Mouse (Mus musculus): ENCODE data around the gene Tmem54.
A peak's percentile ranks its signal among the peaks of the same experiment; 100 is the strongest.

The Tmem54 gene

GRCm38 (mm10) chr4:129105356-129105755 is at the start of gene Tmem54:
Gene Tmem54, plus strand, starts transcription at chr4:129105548.
- no peaks in the 10 kb centered on the region; the same call in 1 of the 2 replicates for H3K27me3 ChIP-seq (ENCODE audit: control insufficient read depth, insufficient read depth, low read length, poor library complexity, severe bottlenecking)

DNA sequence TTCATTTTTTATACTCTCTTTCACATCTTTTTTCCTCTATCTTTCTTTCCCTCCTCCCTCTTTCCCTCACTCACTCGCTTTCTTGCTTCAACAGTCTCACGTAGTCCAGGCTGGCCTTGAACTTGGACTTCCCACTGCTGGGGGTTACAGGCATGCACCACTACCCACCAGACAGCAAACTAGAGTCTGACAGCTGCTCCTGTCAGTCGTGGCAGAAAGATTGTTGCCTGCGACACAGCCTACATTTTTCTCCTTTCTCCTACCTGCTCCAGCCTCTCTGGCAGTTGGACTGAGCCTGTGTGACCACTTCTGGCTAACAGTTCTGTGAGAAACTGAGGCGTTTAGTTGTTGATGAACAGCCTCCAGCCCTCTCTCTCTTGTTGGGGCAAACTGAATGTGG is 49.8 kb upstream of the Tmem54 start:
- DNase-seq (ENCODE audit: low read depth, low spot score) = no peak

More at GRCm38 (mm10) chr4:129105356-129105755, at the start of gene Tmem54:
- no peak for DNase-seq (ENCODE audit: low read depth, low spot score)
- no peaks in the 10 kb centered on the region for H3K36me3 ChIP-seq (ENCODE audit: control insufficient read depth, insufficient read depth, low read length, poor library complexity, severe bottlenecking)

GRCm38 (mm10) chr4:129057533-129058206 is 47.7 kb upstream of the Tmem54 start:
- no peaks in the 10 kb centered on the region for H3K27me3 ChIP-seq (ENCODE audit: control insufficient read depth, insufficient read depth, low read length, poor library complexity, severe bottlenecking)
- peak; percentile 97 for DNase-seq (ENCODE audit: low read depth, low spot score)
- no peaks in the 10 kb centered on the region for H3K36me3 ChIP-seq (ENCODE audit: control insufficient read depth, insufficient read depth, low read length, poor library complexity, severe bottlenecking)

More for the DNA sequence above, 49.8 kb upstream of the Tmem54 start:
- H3K27me3 ChIP-seq (ENCODE audit: control insufficient read depth, insufficient read depth, low read length, poor library complexity, severe bottlenecking) = no peaks in the 10 kb centered on the region
- H3K36me3 ChIP-seq (ENCODE audit: control insufficient read depth, insufficient read depth, low read length, poor library complexity, severe bottlenecking) = no peaks in the 10 kb centered on the region

DNA sequence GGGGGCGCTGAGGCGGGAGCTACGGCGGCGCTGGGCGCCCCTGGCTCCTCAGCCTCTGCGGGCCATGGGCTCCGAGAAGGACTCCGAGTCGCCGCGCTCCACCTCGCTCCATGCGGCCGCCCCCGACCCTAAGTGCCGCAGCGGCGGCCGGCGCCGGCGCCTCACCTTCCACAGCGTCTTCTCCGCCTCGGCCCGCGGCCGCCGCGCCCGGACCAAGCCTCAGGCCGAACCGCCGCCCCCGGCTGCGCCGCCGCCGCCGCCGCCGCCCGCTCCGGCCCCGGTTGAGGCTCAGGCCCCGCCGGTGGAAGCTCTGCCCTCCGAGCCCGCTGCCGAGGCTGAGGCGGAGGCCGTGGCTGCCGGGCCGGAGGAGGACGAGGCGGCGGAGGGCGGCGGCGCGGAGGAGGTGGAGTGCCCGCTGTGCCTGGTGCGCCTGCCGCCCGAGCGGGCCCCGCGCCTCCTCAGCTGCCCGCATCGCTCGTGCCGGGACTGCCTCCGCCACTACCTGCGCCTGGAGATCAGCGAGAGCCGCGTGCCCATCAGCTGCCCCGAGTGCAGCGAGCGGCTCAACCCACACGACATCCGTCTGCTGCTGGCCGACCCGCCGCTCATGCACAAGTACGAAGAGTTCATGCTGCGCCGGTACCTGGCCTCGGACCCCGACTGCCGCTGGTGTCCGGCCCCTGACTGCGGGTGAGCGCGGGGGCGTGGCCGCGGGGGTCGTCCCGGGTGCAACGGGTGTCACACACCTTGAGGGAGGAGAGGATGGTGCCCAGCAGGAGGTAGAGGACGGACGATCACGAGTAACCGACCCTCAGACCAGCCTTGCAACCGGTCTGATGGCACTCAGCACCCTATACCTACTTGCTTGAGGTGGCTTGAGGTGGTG is 46.9 kb upstream of the Tmem54 start, which contains the start of gene Rnf19b:
TSS of gene Rnf19b (plus strand) at position 65 of the 886 bp plus-strand sequence.
- DNase-seq (ENCODE audit: low read depth, low spot score) = peak; percentile 54
- Histone ChIP-seq H3K36me3 (ENCODE audit: control insufficient read depth, insufficient read depth, low read length, poor library complexity, severe bottlenecking) (no peaks in the 10 kb centered on the region), H3K27me3 (ENCODE audit: control insufficient read depth, insufficient read depth, low read length, poor library complexity, severe bottlenecking) (no peaks in the 10 kb centered on the region)

DNA sequence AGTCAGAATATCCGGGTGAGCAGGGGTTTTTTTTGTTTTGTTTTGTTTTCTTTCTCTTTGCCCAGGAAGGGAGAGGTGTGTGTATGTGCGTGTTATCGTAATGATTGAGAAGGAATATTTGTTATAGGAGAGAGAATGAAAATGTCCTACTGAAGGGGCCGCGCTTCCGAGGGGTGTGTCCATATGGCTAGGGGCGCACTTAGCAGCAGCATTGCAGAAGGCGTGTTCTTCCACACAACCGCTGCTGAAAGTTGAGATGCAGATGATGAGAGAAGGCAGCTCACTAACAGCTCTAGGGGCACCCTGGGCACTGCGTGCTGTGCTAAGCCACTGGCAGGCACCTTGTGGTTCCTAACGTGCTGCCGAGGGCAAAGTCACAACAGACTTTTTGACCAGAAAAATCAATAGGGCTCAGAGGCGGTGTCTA is 46.2 kb upstream of the Tmem54 start:
- DNase-seq (ENCODE audit: low read depth, low spot score) = peak; percentile 50
- Histone ChIP-seq H3K27me3 (ENCODE audit: control insufficient read depth, insufficient read depth, low read length, poor library complexity, severe bottlenecking) (no peaks in the 10 kb centered on the region), H3K36me3 (ENCODE audit: control insufficient read depth, insufficient read depth, low read length, poor library complexity, severe bottlenecking) (no peaks in the 10 kb centered on the region)

- Histone ChIP-seq H3K36me3 (ENCODE audit: control insufficient read depth, insufficient read depth, low read length, poor library complexity, severe bottlenecking) (no peaks in the 10 kb centered on the region), H3K27me3 (ENCODE audit: control insufficient read depth, insufficient read depth, low read length, poor library complexity, severe bottlenecking) (no peaks in the 10 kb centered on the region)
- DNase-seq (ENCODE audit: low read depth, low spot score) = peak; percentile 65
Measured at GRCm38 (mm10) chr4:129059922-129060321, 45.4 kb upstream of the Tmem54 start.

- DNase-seq (ENCODE audit: low read depth, low spot score) = no peak
- Histone ChIP-seq H3K36me3 (ENCODE audit: control insufficient read depth, insufficient read depth, low read length, poor library complexity, severe bottlenecking) (no peaks in the 10 kb centered on the region), H3K27me3 (ENCODE audit: control insufficient read depth, insufficient read depth, low read length, poor library complexity, severe bottlenecking) (no peaks in the 10 kb centered on the region)
Measured at GRCm38 (mm10) chr4:129061486-129061885, 43.9 kb upstream of the Tmem54 start.

- H3K27me3 ChIP-seq (ENCODE audit: control insufficient read depth, insufficient read depth, low read length, poor library complexity, severe bottlenecking) = no peaks in the 10 kb centered on the region
- no peak for DNase-seq (ENCODE audit: low read depth, low spot score)
Measured at GRCm38 (mm10) chr4:129062281-129063075, 42.9 kb upstream of the Tmem54 start.

GRCm38 (mm10) chr4:129065688-129066236 is 39.6 kb upstream of the Tmem54 start:
- H3K27me3 ChIP-seq (ENCODE audit: control insufficient read depth, insufficient read depth, low read length, poor library complexity, severe bottlenecking) = no peaks in the 10 kb centered on the region
- H3K36me3 ChIP-seq (ENCODE audit: control insufficient read depth, insufficient read depth, low read length, poor library complexity, severe bottlenecking) = no peaks in the 10 kb centered on the region
- peak; percentile 34 for DNase-seq (ENCODE audit: low read depth, low spot score)

More at GRCm38 (mm10) chr4:129062281-129063075, 42.9 kb upstream of the Tmem54 start:
- no peaks in the 10 kb centered on the region for H3K36me3 ChIP-seq (ENCODE audit: control insufficient read depth, insufficient read depth, low read length, poor library complexity, severe bottlenecking)

DNA sequence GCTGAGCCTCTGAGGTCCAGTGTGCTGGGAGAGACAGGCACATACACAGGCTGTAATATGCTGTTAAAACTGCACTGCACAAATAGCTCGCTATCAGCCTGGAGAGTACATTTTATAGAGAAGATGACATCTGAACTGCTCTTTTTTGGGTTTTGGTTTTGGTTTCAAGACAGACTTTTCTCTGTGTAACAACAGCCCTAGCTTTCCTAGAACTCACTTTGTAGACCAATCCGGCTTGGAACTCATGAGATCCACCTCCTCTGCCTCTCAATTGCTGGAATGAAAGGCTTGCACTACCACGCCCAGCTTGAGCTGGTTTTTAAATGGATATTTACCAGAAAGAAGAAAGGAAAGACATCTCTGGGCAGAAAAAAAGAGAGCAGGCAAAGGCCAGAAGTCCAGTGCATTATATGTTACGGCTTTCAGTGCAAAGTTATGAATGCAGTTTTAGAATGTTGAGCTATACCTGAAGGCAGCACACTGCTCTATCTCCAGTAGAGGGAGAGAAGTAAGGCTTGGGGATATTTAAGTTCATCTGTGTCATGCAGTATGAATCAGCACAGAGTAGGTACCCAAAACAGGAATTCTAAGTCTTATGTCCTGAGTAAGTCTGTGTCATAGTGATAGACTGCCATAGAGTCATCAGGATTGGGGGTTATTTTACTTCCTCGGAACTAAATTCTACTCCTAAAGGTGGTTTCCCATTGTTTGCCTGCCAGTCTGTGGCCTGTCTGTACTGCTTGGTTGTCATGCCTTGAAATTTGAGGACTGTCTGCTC is 37.5 kb upstream of the Tmem54 start:
- no peak for DNase-seq (ENCODE audit: low read depth, low spot score)
- Histone ChIP-seq H3K36me3 (ENCODE audit: control insufficient read depth, insufficient read depth, low read length, poor library complexity, severe bottlenecking) (no peaks in the 10 kb centered on the region; the same call in 1 of the 2 replicates), H3K27me3 (ENCODE audit: control insufficient read depth, insufficient read depth, low read length, poor library complexity, severe bottlenecking) (no peaks in the 10 kb centered on the region)

- H3K27me3 ChIP-seq (ENCODE audit: control insufficient read depth, insufficient read depth, low read length, poor library complexity, severe bottlenecking) = no peaks in the 10 kb centered on the region
- H3K36me3 ChIP-seq (ENCODE audit: control insufficient read depth, insufficient read depth, low read length, poor library complexity, severe bottlenecking) = no peaks in the 10 kb centered on the region; the same call in 1 of the 2 replicates
- DNase-seq (ENCODE audit: low read depth, low spot score) = no peak
Measured at GRCm38 (mm10) chr4:129068848-129069247, 36.5 kb upstream of the Tmem54 start.

DNA sequence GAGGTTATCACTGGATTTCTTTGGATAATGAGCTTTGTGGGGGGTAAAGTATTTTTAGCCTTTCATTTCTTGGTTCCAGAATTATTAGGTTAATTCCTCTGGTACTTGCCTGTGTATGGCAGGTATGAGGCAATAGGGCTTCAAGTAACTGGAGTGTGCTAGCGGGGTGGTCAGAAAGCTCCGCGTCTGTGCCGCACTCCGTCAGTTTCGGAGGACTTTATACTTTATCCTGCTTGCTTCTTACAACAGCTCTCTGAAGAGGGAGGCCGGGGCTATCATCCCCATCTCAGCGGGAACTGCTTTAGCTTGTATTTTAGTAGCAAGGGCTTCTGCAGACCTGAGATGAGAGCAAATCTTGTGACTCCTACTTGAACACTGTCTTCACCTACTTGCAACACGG is 26.2 kb upstream of the Tmem54 start:
- Histone ChIP-seq H3K27me3 (ENCODE audit: control insufficient read depth, insufficient read depth, low read length, poor library complexity, severe bottlenecking) (no peaks in the 10 kb centered on the region), H3K36me3 (ENCODE audit: control insufficient read depth, insufficient read depth, low read length, poor library complexity, severe bottlenecking) (peaks cover 20% of the 10 kb centered on the region)
- no peak for DNase-seq (ENCODE audit: low read depth, low spot score)

DNA sequence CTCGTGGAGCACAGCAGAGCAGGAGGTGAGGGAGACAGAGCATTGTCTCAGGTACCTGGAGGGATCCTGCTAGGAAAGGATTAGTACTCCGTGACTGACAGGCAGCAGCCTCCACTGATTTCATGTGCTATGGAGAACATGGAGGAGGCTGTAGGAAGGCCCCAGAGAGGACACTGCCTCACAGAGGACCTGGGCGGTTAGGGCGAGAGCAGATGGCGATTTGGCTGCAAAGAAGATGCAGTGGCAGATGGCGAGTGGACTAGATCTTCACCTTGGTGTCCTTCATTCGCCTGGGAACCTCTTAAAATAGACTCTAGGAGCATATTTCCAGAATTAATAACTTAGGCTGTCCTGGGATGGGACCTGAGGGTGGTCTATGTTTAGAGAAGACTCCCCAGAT is 24.3 kb upstream of the Tmem54 start:
- no peak for DNase-seq (ENCODE audit: low read depth, low spot score)
- Histone ChIP-seq H3K36me3 (ENCODE audit: control insufficient read depth, insufficient read depth, low read length, poor library complexity, severe bottlenecking) (peaks cover 19% of the 10 kb centered on the region), H3K27me3 (ENCODE audit: control insufficient read depth, insufficient read depth, low read length, poor library complexity, severe bottlenecking) (no peaks in the 10 kb centered on the region)

Measured in splenic B cell, adult 2 months (primary cell).